Mouse (Mus musculus) lung, postnatal 4 days (tissue): Measurements from ENCODE around the gene Pcnt.

Experiments used
- DNase-seq, 2 experiments: peaks; one replicate each; pipeline ENCODE4 v3.0.0; 2021

Pcnt gene

DNA sequence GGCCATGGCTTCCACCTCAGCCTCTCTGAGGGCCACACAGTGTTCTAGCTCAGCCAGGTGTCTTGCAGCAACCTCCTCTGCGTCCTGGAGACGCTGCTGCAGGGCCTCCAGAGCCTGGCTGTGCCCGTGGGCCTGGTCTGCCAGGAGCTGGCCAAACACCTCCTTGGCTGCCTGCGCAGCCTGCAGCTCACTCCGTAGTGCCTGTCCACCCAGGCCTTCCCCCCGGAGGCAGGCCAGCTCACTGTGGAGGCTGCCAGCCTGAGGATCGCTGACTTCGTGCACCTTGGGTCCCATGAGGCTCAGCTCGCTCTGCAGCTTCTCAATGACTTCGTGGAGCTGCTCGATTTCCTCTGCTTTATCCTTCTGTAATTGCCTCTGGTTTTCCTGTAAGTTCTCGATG lies 50.0 kb downstream of the Pcnt start:
- no peak for DNase-seq

DNA sequence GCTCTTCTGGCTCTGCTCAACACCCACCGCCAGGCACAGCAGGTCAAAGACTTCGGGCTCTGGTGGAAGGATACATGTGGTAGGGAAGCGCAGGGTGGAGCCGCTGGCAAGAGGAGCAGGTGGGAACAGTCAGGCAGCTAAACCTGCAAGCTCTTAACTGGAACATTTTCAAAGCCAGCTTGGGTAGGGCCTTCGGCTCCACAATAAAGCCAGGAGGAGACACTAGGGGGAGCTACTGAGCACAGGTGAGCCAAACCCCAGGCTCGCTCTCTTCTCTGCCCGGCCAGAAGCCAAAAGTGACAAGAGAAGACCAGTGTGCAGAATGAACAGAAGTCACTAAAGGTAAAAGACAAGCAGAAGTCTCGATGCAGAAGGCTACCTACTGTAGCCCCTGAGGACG lies 50.8 kb downstream of the Pcnt start:
- DNase-seq = no peak

DNA sequence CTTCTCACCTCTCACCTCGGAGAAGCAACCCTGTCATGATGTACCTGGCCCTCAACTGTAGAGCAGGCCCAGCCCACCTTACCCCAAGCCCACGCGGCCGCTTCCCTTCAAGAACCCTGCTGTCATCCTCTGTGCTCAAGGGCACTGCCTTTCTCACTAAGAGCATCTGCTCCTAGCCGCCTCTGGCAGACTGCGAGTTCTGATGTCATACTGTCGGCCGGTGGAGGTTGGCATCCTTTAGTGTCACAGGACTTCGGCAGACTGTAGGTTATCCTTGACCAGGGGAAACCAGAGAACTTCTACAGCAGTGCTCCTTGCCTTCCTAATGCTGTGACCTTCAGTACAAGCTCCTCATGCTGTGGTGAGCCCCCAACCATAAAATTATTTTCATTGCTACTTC lies 51.4 kb downstream of the Pcnt start:
- DNase-seq = no peak

DNA sequence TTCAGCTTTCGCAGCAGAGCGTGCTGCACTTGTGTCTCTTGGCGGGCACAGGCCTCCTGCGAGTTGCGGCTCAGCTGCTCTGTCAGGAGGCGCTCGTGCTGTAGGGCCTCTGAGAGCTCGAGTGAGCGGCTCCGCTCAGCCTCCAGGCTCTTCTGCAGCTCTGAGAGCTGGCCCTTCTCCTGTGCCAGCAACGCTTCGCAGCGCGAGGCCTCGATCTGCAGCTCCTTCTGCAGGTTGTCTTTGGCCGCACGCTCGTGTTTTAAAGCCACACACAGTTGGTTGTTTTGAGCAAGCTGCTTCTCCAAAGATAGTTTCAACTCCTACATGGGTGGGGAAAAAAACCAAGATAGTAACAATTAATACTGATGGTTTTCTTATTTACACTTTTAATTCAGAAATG lies 67.6 kb downstream of the Pcnt start:
- no peak for DNase-seq

GRCm38 (mm10) chr10:76371736-76372135 lies 70.8 kb downstream of the Pcnt start:
- no peak for DNase-seq

DNA sequence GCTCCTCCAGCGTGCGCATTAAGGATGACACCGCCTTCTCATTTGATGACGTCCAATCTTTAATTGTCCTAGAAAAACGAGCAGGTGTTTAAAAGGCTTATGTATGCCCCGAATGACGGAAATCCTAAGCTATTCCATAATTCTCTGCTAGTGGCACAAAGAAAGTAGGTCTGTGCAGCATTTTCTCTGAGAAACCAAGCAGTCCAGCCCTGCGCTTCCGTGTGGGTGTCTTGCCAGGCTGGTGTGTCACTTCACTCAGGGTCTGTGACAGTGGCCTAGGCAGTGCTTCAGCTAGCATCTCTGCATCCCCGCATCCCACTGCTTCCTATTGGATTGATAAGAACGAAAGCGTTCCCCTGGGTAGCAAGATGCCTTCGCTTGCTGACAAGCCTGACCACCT lies 73.8 kb downstream of the Pcnt start:
- DNase-seq = no peak

GRCm38 (mm10) chr10:76363233-76363632 lies 79.4 kb downstream of the Pcnt start:
- DNase-seq = no peak

- no peak for DNase-seq
These were observed 84.1 kb downstream of the Pcnt start for GRCm38 (mm10) chr10:76358468-76358867.

DNA sequence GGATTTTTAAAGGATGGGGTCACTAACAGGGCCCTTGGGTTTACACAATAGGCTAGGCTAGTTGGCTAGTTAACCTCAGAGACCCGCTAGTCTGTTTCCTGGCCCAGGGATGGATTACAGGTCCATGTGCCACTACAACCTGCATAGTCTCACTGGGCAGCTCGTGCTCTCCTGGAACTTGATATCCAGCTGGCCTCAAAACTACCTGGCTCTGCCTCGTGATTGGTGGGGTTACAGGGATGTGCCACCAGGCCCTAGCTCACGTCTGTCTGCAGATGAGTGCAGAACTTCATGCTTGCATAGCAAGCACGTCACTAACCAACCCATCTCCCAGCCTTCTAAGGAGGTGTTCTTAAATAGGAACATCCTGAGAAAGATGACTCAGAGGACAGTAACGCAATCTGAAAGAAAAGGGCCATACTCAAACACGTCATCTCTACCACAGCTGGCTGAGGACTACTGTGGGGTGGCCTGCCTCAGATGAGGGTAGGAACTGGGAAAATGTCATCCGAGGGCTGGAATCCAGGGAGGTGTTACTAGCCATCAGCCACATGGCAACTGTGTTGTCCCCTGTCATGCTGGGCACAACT lies 85.2 kb downstream of the Pcnt start:
- DNase-seq = no peak

DNA sequence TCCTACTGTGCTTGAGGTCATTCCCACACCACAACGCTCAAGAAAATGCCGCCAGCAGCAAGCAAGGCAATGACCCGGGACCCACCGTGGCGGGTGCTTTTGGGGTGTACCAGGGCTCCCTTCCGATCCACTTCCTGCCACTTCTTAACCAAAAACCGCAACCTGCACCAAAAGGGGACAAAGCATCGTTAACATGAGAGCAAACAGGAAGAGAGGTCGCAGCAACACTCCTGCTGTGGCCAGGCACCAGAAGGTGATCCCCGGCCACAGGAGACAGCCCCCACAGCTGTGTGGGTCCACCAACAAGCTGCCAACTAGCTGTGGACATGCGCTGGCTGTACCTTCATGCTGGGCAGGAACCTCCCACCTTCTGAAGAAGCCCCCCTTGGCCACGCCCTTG lies 87.6 kb downstream of the Pcnt start:
- no peak for DNase-seq

GRCm38 (mm10) chr10:76353986-76354385 lies 88.6 kb downstream of the Pcnt start:
- DNase-seq = no peak

DNA sequence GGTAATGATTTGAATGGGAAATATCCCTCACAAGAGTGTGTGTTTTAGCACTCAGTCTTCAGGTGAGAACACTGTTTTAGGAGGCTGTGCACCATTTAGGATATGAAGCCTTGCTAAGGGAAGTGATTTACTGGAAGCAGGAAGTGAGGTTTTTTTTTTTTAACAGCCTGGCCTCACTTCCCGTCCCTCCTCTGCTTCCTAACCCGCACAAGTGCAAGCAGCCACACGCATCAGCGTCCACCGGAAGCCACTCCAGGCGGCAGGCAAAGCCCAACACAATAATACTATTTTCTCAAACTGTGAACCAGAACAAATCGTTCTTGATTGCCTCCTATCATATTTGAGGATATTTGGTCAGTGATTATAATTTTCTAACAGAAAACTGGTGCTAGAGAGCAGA lies 90.6 kb downstream of the Pcnt start:
- DNase-seq = no peak

- peak; percentile 50 to 75 for DNase-seq
These were observed 96.0 kb downstream of the Pcnt start for GRCm38 (mm10) chr10:76346589-76346988.

GRCm38 (mm10) chr10:76346043-76346491 lies 96.5 kb downstream of the Pcnt start:
- peak in 1 of 2 experiments; percentile 11 for DNase-seq

DNA sequence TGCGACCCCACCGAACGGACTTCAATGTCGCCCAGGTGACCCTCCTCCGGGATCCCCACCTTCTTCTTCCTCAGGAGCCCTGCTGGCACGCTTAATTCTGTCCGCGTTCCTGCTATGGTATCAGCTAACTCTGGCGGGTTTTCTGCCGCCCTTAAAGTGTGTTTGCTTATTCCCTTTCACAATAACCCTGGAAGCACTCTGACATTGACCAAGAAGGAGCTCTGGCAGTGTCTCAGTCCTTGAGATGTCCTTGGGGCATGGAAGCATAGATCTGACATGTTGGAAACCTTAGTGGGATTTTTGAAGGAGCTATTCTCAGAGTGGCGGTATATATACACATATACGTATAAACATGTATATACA lies 97.1 kb downstream of the Pcnt start:
- DNase-seq = no peak

DNA sequence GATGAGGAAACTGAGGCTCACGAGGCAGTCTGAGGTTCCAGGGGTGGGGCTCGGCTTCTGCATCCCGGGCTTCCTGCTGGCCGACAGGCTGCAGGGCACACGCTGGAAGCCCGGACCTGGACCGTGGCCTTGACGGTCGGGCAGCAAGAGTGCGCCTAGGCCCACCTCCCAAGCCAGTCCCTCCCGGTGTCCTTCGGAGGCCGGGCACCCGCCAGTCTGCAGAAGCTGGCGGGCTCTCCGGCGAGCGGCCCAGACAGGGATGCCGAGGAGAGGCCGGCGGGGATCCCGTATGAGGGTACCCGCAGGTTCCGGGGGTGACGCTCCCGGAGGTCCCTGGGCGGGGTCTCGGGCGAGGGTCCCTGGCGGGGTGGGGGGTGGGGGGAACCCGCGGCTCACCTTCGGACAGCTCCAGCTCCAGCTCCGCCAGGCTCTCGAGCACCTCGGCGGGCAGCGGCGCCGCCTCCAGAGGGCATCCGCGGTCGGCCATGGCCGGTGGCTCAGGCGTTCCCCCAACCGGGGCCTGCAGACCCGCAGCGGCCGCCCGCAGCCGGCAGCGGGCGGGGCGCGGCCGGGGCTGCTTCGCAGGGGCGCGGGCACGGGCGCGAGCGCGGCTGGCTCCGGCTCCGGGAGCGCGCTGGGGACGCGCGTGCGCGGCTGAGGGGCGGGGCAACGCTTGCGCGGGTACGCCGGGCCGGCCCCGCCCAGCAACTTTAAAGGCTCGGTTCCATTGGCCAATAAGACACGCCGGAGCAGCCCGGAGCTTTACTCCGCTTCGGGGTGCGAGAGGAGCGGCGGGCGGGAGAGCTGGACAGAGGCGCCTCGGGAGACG lies 97.7 kb downstream of the Pcnt start, which contains the start of gene Dip2a:
Gene Dip2a (minus strand): TSS at position 581 of the 829 bp plus-strand sequence.
- DNase-seq = peak; percentile 96 to 97

DNA sequence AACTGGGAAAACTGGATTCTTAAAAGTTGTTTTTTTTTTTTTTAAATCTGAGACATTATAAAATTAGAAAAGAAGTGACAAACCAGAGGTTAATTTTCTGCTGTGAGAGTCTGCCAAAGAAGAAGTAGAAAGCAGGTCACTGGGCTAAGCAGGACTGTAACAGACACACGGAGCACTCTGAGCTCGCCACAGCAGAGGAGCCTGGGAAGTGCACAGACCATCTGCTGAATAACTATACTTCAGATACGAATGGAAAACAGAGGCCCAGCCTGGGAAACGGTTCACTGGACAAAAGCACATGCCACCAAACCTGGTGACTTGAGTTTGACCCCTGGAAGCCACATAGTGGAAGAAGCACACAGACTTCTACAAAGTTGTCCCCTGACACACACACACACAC lies 108.2 kb downstream of the Pcnt start:
- DNase-seq = no peak

DNA sequence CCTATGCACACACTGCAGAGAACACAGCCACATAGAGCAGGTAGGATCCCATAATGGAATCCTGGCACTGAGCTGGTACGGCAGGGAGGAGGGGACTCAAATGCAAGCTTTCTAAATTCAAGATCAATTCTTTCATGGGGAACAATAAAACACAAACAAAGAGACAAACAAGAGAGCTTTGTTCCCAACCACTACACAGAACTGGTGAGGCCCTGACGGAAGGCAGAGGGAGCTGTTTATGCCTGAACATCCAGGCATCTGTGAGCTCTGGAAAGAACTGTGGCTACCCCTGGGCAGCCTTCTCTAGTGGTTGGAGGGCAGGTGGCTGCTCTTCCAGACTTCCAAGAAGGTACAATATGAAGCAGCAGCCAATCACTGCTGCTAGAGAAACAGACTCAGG lies 110.5 kb downstream of the Pcnt start:
- DNase-seq = no peak

DNA sequence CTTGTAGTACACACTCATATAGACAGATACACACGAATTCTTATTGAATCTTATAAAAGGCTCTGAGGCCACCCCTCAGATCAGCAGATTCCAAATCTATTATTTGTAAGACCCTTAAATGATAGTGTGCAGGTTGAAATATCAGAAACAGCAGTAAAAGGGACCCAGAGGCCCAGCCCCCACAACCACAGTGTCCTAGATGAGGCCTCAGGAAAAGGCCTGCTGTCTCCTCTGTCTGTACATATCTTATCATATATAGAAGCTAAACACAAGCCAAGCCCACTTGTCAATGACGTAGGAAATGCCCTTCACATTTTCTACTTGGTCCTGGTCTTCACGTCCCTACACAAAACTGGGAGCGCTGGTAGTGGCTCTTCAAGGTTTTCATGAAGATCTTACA lies 113.5 kb downstream of the Pcnt start:
- no peak for DNase-seq

DNA sequence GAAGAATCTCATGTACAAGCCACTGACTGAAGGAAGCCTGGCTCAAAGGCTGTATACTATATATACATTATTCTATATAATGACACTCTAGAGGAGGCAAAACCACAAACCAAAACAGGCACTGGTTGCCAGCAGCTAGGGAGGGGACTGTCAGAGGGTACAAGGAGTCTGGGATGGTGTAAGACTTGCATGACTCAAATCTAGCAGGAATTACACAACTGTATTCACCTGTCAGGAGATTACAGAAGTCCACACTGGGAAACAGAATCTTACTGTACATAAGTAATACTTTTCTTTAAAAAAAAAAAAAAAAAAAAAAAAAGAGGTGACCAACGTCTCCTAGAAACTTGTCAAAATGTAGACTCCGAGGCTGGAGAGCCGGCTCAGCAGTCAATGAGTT lies 114.0 kb downstream of the Pcnt start:
- no peak for DNase-seq

DNA sequence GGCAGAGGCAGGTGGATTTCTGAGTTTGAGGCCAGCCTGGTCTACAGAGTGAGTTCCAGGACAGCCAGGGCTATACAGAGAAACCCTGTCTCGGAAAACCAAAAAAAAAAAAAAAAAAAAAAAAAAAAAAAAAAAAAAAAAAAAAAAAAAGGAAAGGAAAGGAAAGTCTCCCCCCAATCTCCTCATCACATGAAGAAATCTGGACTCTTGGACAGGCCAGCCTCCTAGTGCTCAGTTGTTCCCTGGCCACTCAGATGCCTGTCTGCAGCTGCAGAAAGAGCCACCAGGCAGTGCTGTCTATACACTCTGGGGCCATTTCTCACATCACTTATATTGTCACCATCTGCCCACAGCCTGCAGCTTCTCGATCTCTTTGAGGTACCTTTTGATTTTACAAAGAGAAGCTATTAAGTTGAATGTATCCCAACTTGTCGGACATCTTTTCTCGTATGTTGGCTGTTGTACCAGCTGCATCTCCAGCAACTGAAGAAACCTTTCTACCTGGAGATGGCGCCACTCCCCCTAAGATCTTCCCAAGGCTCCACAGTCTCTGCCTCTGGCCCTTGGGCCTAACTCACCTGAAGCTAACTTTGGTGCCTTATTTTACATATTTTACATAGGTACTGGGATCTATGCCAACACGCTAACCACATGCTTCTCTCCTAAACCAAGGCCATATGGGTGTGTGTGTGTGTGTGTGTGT lies 116.1 kb downstream of the Pcnt start:
- DNase-seq = peak in 1 of 2 experiments; percentile 62

DNA sequence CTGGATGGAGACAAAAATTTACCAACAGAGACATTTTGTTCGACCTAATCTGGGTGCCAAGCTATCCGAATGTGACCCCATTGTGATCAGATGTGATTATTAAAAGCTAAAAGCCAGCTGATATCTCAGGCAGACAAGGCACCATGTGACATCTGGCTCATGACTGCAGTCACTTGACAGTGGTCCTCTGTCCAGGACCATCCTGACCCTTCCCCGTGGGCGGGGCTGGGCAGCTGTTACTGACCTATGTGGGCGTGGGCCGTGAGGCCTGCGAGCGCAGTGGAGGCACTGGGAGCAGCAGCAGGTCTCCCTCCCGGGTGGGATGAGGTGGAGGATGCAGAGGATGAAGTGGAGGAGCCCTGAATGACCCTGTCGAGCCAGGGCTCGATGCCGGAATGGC lies 125.0 kb downstream of the Pcnt start:
- DNase-seq = no peak

- no peak for DNase-seq
These were observed 126.4 kb downstream of the Pcnt start for GRCm38 (mm10) chr10:76316194-76316593.

- DNase-seq = no peak
These were observed 135.8 kb downstream of the Pcnt start for GRCm38 (mm10) chr10:76306738-76307137.
